In genomic region chr15:85610618-85611218, GRCm38 (mm10) we compare ENCODE assay signal across 8 mouse cellular contexts. TPM values are rescaled to one million over a fixed set of nuclear protein-coding genes. Genes with fewer than 3 reads are reported as not detected.
DNase-seq lines count a peak whose midpoint lies in the region.

No protein-coding gene starts in this region.

- no peak overlapping the region for H3K4me3 ChIP-seq in hindbrain, embryonic 10.5 days

- peak overlapping the region; percentile 24; the same call in 1 of the 2 replicates for H3K27ac ChIP-seq in hindbrain, embryonic 10.5 days

- H3K36me3 ChIP-seq in hindbrain, embryonic 10.5 days: no peaks in the 10 kb centered on the region

- peaks cover 62% of the 10 kb centered on the region for H3K27me3 ChIP-seq in hindbrain, embryonic 10.5 days (ENCODE audit: insufficient read depth, poor library complexity, severe bottlenecking)

- WGBS in hindbrain, embryonic 10.5 days: 83% methylated on average over 8 of the region's 8 CpGs

- H3K4me1 ChIP-seq in hindbrain, embryonic 10.5 days (replicated peaks): peaks cover 16% of the 10 kb centered on the region

- H3K9me3 ChIP-seq in hindbrain, embryonic 10.5 days: 0 out of 2 replicates have a peak, but pooled peaks cover 2% of the 10 kb centered on the region

- peak; percentile 98 for DNase-seq in MN1 (ENCODE audit: low spot score)
- DNase-seq in cerebellum, adult 8-10 months: peak; percentile 88
- peak; percentile 77 for DNase-seq in forelimb bud, embryonic 11.5 days (ENCODE audit: low read depth, low spot score)
- DNase-seq in hindbrain, embryonic 10.5 days (ENCODE audit: low spot score): peak; percentile 68
- peak; percentile 85 to 86 for DNase-seq in layer of hippocampus, postnatal 10 days (ENCODE audit: low spot score in 2 of 2)
- DNase-seq in lung, postnatal 25 days (ENCODE audit: low spot score): peak; percentile 97
- DNase-seq in retina, postnatal 1 day: peak; percentile 91
- DNase-seq in thymus, postnatal 4 days: peak; percentile 75

RNA-seq across cellular contexts. Expression of gene Wnt7b, which starts 28.4 kb away (rescaled TPM):
- 52.3 and 127 TPM in 2 replicates for polyA plus RNA-seq in hindbrain, embryonic 10.5 days (2016; fragmentation: Nextera tagmentation; extraction: Ambion mirVana)
- total RNA-seq in layer of hippocampus, postnatal 10 days (2021): 10 to 100 TPM; 47.3 to 47.8 TPM
